Mouse (Mus musculus) heart, postnatal 0 days (tissue): ENCODE measurements around the gene Gpatch8.

ENCODE experiments used
- CTCF ChIP-seq: IDR thresholded peaks from 2 replicates; pipeline ENCODE4 v1.5.1; 2016; ENCODE audit warnings: antibody characterized with exemption, control low read depth, low read depth
- EP300 ChIP-seq: IDR thresholded peaks from 2 replicates; pipeline ENCODE4 v1.6.1; 2016; ENCODE audit warnings: antibody characterized with exemption, low read depth

DNA sequence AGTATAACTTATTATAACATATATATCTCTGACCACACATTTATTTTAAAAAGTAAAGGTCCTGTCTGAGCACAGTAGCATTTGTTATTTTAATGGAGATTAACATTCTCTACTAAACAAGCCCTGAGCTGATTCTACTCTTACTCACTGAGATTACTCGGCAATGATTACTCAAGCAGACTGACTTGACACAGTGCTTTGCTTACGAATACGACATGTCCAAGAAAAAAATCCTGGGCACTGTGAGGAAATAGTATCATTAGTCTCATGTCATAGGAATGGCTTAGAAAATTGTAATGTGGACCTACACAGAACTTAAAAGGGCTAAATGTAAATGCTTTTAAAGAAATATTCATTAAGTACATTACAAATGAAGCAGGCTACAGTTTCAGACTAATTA, 20.0 kb downstream of the Gpatch8 start:
- no peak for TF ChIP-seq CTCF
- no peak for TF ChIP-seq EP300
